Comparison of ENCODE assay signal across 22 mouse cellular contexts in genomic region chr8:91546599-91546998, GRCm38 (mm10).
DNase-seq lines count a peak whose midpoint lies in the region; ATAC-seq and TF ChIP-seq lines count a peak whose summit lies in the region.
"Had no signal": no experiment of that assay in that cellular context is flagged by ENCODE, and none has a peak within 500 bp of the region (broad histone marks: within the 10 kb centered on the region; RNA-seq: fewer than 3 reads in every experiment).

No protein-coding gene starts in this region.

- TF ChIP-seq CTCF in heart, postnatal 0 days (IDR thresholded peaks at IDR 0.05; ENCODE audit: low read depth) = no peak

- H3K9me3 ChIP-seq in heart, postnatal 0 days (replicated peaks; ENCODE audit: control insufficient read depth, low read length) = no peaks in the 10 kb centered on the region
- H3K9me3 ChIP-seq in kidney, embryonic 14.5 days (ENCODE audit: control insufficient read depth, low read length) = no peaks in the 10 kb centered on the region
- no peaks in the 10 kb centered on the region for H3K9me3 ChIP-seq in embryonic facial prominence, embryonic 10.5 days
- no peaks in the 10 kb centered on the region for H3K9me3 ChIP-seq in embryonic facial prominence, embryonic 14.5 days (ENCODE audit: control insufficient read depth, low read length)
- H3K9me3 ChIP-seq: forebrain, embryonic 12.5 days; heart, embryonic 10.5 days; heart, embryonic 15.5 days; hindbrain, embryonic 12.5 days had no signal

- no peaks in the 10 kb centered on the region for H3K27me3 ChIP-seq in heart, postnatal 0 days (ENCODE audit: control insufficient read depth, insufficient read depth, low read length)
- H3K27me3 ChIP-seq in kidney, embryonic 14.5 days (ENCODE audit: control insufficient read depth, insufficient read depth, low read length) = no peaks in the 10 kb centered on the region
- H3K27me3 ChIP-seq in embryonic facial prominence, embryonic 10.5 days (replicated peaks; ENCODE audit: low read depth, poor library complexity, severe bottlenecking) = 0 out of 2 replicates have a peak, but pooled peaks cover 4% of the 10 kb centered on the region
- H3K27me3 ChIP-seq in embryonic facial prominence, embryonic 14.5 days (replicated peaks; ENCODE audit: control insufficient read depth, insufficient read depth, low read length) = no peaks in the 10 kb centered on the region
- H3K27me3 ChIP-seq: CH12.LX; heart, embryonic 15.5 days; hindbrain, embryonic 12.5 days; Patski had no signal

- no peak for DNase-seq in heart, postnatal 0 days (ENCODE audit: low spot score)
- no peak for DNase-seq in heart, postnatal 36 days
- DNase-seq in kidney, adult 18-20 months = no peak
- no peak for DNase-seq in embryonic facial prominence, embryonic 10.5 days (ENCODE audit: low spot score)
- DNase-seq in embryonic facial prominence, embryonic 14.5 days (ENCODE audit: low spot score) = peak; percentile 54
- no peak for DNase-seq in left cerebral cortex, adult 18-20 months (ENCODE audit: low spot score in 2 of 2)
- DNase-seq: adrenal gland, postnatal 25 days; cerebellum, adult 18-20 months; cerebellum, adult 9-11 months; cerebellum, postnatal 36 days; gastrocnemius, postnatal 14 days; kidney, adult 11 months had no signal

- 43% methylated on average over 8 of the region's 8 CpGs for WGBS in heart, postnatal 0 days
- WGBS in kidney, embryonic 14.5 days = 39% methylated on average over 8 of the region's 8 CpGs
- 38% methylated on average over 8 of the region's 8 CpGs for WGBS in embryonic facial prominence, embryonic 10.5 days
- 52% methylated on average over 8 of the region's 8 CpGs for WGBS in embryonic facial prominence, embryonic 14.5 days

- no peaks in the 10 kb centered on the region for H3K36me3 ChIP-seq in heart, postnatal 0 days (replicated peaks; ENCODE audit: control insufficient read depth, insufficient read depth, low read length)
- no peaks in the 10 kb centered on the region for H3K36me3 ChIP-seq in kidney, embryonic 14.5 days (ENCODE audit: control insufficient read depth, insufficient read depth, low read length)
- 0 out of 2 replicates have a peak, but pooled peaks cover 6% of the 10 kb centered on the region for H3K36me3 ChIP-seq in embryonic facial prominence, embryonic 10.5 days (replicated peaks)
- H3K36me3 ChIP-seq in embryonic facial prominence, embryonic 14.5 days (ENCODE audit: control insufficient read depth, insufficient read depth, low read length) = no peaks in the 10 kb centered on the region
- H3K36me3 ChIP-seq: forebrain, embryonic 12.5 days; heart, embryonic 15.5 days; hindbrain, embryonic 12.5 days had no signal

- no peak overlapping the region for H3K27ac ChIP-seq in heart, postnatal 0 days (ENCODE audit: low read depth)
- H3K27ac ChIP-seq in kidney, embryonic 14.5 days (ENCODE audit: low read depth, low read length) = no peak overlapping the region
- 0 out of 2 replicates have a peak overlapping the region, but pooled peaks have one; percentile 7 for H3K27ac ChIP-seq in embryonic facial prominence, embryonic 10.5 days (replicated peaks)
- H3K27ac ChIP-seq in embryonic facial prominence, embryonic 14.5 days (replicated peaks; ENCODE audit: low read depth, low read length) = no peak overlapping the region
- H3K27ac ChIP-seq: forebrain, embryonic 12.5 days; heart, embryonic 10.5 days; heart, embryonic 15.5 days; hindbrain, embryonic 12.5 days; hindbrain, postnatal 0 days had no signal

- no peak overlapping the region for H3K4me2 ChIP-seq in heart, postnatal 0 days (ENCODE audit: low read depth, low read length)
- no peak overlapping the region for H3K4me2 ChIP-seq in kidney, embryonic 14.5 days (replicated peaks; ENCODE audit: low read depth, low read length)
- no peak overlapping the region for H3K4me2 ChIP-seq in embryonic facial prominence, embryonic 14.5 days (ENCODE audit: low read depth, low read length)
- H3K4me2 ChIP-seq: forebrain, embryonic 12.5 days; heart, embryonic 15.5 days; hindbrain, embryonic 12.5 days had no signal

- intact Hi-C loops in heart, postnatal 36 days (cut with DNase I) = no loop called here

- ATAC-seq in heart, postnatal 0 days (ENCODE audit: insufficient read depth, low read depth) = peak; percentile 53
- ATAC-seq in kidney, embryonic 14.5 days (ENCODE audit: low FRiP score, low TSS enrichment) = 0 out of 2 replicates have a peak, but pooled peaks have one; percentile 43
- peak; percentile 30; the same call in 1 of the 2 replicates for ATAC-seq in embryonic facial prominence, embryonic 14.5 days (ENCODE audit: low read depth)
- ATAC-seq: activated CD4-positive, CD25-positive, alpha-beta regulatory T cell, adult 4 months; forebrain, embryonic 16.5 days; hindbrain, postnatal 0 days; Patski had no signal

- no peak for TF ChIP-seq EP300 in heart, postnatal 0 days (IDR thresholded peaks at IDR 0.05; ENCODE audit: low read depth)

- peaks cover 10% of the 10 kb centered on the region for H3K4me1 ChIP-seq in heart, postnatal 0 days (ENCODE audit: control insufficient read depth, insufficient read depth)
- no peaks in the 10 kb centered on the region for H3K4me1 ChIP-seq in kidney, embryonic 14.5 days (ENCODE audit: control insufficient read depth, insufficient read depth, low read length)
- H3K4me1 ChIP-seq in embryonic facial prominence, embryonic 10.5 days = peaks cover 42% of the 10 kb centered on the region
- peaks cover under 1% of the 10 kb centered on the region; the same call in 1 of the 2 replicates for H3K4me1 ChIP-seq in embryonic facial prominence, embryonic 14.5 days (ENCODE audit: control insufficient read depth, insufficient read depth, low read length)

- H3K4me3 ChIP-seq in heart, postnatal 0 days (ENCODE audit: low read depth, low read length) = no peak overlapping the region
- no peak overlapping the region for H3K4me3 ChIP-seq in kidney, embryonic 14.5 days (ENCODE audit: low read length)
- no peak overlapping the region for H3K4me3 ChIP-seq in embryonic facial prominence, embryonic 10.5 days
- no peak overlapping the region for H3K4me3 ChIP-seq in embryonic facial prominence, embryonic 14.5 days (ENCODE audit: low read depth, low read length)
- H3K4me3 ChIP-seq: forebrain, embryonic 12.5 days; heart, embryonic 10.5 days; heart, embryonic 15.5 days; hindbrain, embryonic 12.5 days had no signal

- H3K9ac ChIP-seq in heart, postnatal 0 days (replicated peaks; ENCODE audit: low read depth, low read length) = no peak overlapping the region
- no peak overlapping the region for H3K9ac ChIP-seq in kidney, embryonic 14.5 days (ENCODE audit: low read depth, low read length)
- H3K9ac ChIP-seq in embryonic facial prominence, embryonic 14.5 days (ENCODE audit: low read depth, low read length) = no peak overlapping the region
- H3K9ac ChIP-seq: forebrain, embryonic 12.5 days; heart, embryonic 15.5 days; hindbrain, embryonic 12.5 days had no signal
